Mouse (Mus musculus) ovary, postnatal 14 days (tissue): ENCODE results near the gene Dusp28.

Source experiments
- DNase-seq: peaks from one replicate; pipeline ENCODE4 v3.0.0; 2022; ENCODE audit warnings: low spot score

Dusp28 gene

DNA sequence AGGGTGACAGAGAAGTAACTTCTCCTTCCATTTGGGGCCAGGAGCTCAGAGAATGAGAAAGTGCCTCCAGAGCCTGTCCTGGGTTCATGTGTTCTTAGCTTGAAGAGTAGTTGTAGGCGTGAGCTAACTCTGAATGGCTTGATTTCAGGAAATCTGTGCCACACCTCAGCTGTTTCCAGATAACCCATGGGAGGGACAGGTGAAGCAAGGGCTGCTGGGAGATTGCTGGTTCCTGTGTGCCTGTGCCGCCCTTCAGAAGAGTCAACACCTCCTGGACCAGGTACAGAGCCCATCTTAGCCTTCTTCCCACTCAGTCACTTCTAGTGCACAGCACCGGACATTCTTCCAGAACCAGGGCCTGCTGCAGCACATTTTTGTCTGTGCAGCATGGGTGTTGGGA lies 31.0 kb downstream of the Dusp28 start:
- no peak for DNase-seq

- no peak for DNase-seq
Observed at GRCm38 (mm10) chr1:92939746-92940145, 33.0 kb downstream of the Dusp28 start.

DNA sequence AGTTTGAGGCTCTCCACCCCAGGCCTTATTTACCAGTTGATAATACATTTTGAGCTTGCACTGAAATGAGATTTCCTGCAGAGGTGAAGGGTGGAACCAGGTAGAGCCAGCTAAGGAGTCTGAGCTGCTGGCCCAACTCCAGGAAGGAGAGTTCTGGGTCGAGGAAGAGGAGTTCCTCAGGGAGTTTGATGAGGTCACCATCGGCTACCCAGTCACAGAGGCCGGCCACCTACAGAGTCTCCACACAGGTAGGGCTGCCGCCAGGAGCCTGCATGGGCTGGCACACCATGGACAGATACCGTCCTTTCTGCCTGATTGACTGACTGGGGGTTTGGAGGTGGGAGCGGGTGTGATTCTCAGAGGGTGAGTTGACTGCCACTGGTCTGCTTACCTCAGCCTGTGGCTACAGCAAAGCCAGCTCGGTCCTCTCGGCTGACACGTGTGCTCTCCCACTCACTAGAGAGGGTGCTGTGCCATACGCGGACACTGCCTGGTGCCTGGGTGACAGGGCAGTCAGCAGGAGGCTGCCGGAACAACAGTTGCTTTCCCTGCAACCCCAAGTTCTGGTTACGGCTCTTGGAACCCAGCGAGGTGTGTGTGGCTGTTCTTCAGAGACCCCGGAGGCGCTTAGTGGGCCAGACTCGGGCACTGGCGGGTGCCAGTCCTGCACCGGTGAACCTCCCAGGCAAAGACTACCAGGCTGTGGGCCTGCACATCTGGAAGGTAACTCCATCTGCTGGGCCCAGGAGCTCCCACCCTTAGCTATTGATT lies 36.6 kb downstream of the Dusp28 start:
- DNase-seq: no peak

- no peak for DNase-seq
Observed at GRCm38 (mm10) chr1:92947966-92948365, 41.2 kb downstream of the Dusp28 start.

DNA sequence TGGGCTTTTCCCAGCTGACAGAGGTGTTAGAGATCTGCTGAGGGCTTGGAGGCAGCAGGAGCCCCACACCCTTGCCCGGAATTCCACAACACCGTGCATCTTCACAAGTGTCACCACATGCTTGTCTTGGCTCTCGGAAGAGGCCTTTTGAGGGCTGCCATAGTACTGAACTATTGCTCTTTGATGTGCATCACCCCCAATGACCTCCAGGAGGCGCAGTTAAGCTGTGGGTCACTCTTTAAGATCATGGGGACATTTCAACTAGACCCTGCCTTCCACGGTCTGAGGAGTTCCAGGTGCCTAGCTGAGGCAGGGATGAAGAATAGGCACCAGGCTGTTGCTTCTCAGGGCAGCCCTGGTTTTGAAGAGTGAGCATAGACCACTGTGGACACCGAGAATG lies 42.6 kb downstream of the Dusp28 start:
- no peak for DNase-seq

DNA sequence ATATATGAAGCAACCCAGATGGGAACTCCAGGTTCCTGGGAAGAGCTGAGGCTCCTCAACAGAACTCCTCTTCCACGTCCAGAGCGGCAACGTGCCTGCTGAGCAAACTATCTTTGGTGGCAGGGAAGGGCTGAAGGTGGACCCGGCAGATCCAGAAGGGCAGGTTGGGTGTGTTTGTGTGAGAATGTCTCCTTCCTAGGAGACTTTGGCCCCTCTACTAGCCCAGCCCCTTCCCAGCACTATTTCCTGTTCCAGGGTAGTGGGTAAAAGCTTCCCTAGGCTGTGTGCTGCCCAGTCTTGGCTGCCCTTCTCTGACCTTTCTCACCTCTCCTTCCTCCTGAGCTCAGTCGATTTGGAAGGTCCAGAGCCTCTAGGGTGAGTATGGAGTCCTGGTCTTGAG lies 43.8 kb downstream of the Dusp28 start, which contains the start of gene Gpr35:
TSS of gene Gpr35 (plus strand) at position 259 of the 400 bp plus-strand sequence.
- no peak for DNase-seq

DNA sequence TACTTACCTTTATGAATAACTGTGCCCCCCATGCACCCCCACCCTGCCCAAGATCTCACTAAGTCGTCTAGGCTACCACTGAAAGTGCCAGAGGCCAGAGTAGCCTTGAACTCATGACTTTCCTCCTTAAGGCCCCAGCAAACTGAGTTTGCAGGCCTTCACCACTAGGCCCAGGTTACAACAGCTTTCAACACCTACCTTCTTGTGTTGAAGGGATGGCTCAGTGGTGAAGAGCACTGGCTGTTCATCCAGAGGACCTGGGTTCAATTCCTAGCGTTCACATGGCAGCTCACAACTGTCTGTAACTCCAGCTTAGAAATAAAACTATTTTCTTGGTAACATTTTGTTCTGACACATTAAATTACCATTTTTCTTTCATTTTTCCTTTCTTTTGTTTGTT lies 46.9 kb downstream of the Dusp28 start:
- DNase-seq: no peak

GRCm38 (mm10) chr1:92956571-92957335 lies 50.0 kb downstream of the Dusp28 start:
- DNase-seq: peak; percentile 73
